Mouse (Mus musculus) lung, adult 2 months (tissue): Measurements from ENCODE around the gene Klhl3.

Experiments used
- CTCF ChIP-seq: fragments of 200-500 bp; IDR thresholded peaks from 2 replicates; pipeline ENCODE4 v1.5.1; 2011; ENCODE audit warnings: mild to moderate bottlenecking, low read length, control low read depth; ENCODE audit not compliant: insufficient read depth
- POLR2A ChIP-seq: fragments of 200-500 bp; IDR thresholded peaks from 2 replicates; pipeline ENCODE4 v1.6.1; 2011; ENCODE audit warnings: low read depth, mild to moderate bottlenecking, control low read depth, low read length, borderline replicate concordance; ENCODE audit errors: extremely low read depth

DNA sequence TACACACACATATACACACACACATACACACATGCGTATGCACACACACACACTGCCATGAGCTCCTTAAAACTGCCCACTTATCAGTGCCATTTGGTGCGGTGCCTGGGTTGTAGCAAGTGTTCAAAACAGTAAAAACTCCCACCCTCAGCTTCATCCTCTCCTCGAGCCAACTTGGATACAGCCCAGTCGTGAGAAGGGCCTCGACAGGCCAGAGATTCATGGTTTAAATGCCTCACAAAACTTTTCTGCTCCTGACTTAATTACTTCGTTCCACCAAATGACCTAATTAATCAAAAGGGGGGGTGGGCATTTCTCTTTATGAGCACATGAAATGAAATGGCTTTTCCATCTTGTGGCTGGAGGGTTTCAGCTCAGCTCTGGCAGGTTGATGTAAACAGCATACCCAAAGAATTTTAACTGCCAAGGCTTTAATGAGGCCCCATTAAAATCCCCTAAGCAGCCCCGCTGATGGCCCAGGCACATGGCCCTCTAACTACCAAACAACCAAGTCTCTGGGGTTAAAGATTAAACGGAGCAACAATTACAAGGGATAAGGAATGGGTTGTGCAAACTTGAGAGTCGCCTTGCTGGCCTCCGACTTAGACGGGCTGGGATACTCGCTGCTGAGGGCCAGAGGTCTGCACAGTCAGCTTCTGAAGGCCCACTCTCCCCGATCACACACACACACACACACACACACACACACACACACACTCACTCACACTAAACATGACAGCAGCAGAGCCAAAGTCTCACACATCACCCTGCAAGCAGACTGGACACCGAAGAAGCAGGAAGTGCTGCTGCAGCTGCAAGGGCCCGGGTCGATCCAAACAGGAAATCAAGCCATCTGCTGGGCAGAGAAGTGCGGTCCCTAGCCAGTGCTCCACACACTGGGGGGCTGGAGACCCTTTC lies 55.2 kb downstream of the Klhl3 start:
- TF ChIP-seq CTCF (no peak), POLR2A (no peak)
